Mouse (Mus musculus) ES-E14 (cell line): ENCODE measurements around the gene Ppp1r36.

ENCODE experiments used
- CHD2 ChIP-seq: IDR thresholded peaks from 2 replicates; pipeline ENCODE4 v1.6.1; 2014; ENCODE audit warnings: mild to moderate bottlenecking, low read depth, low read length, inconsistent platforms
- ZC3H11A ChIP-seq: IDR thresholded peaks from 2 replicates; pipeline ENCODE4 v1.6.1; 2012; ENCODE audit warnings: low read depth, mild to moderate bottlenecking, inconsistent platforms, low read length, borderline replicate concordance

DNA sequence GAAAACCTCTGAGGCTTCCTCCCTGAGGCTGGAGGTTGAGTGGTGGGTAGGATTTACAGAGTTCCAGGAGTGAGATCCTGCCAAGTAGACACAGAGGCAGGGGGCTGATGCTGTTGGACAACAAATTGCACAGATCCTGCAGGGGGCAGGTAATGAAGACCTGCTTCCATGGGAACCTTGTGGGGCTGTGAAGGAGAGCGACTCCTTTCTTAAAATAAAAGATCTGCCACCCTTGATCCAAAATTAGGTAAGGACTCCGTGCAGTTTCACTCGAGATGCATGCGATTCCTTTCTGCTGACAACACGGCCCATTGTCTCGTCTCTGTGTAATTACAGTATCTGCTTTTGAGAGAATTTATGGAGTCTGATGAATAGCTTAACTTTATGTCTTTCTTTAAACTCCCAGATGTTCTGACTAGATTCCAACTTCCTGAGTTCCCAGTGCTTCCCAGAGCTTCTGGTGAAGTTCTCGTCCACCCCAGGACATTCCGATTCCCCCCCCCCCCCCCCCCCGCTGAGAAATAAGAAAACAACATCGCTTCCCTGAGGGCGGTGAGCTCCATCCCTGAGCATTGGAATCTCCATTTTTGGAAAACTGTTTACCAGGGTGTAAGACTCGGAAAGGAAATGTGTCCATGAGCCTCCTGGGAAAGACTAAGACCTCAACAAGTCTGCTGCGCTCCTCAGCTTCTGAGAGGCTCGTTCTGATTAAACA is 61.1 kb downstream of the Ppp1r36 start:
- TF ChIP-seq CHD2 (no peak), ZC3H11A (no peak)
